Mouse (Mus musculus): ENCODE measurements at regions not wholly inside any gene's neighbourhood (a gene's known extent, or its start where the extent isn't known, plus 50 kb on each side); places are given as distances from the start of the nearest gene placed in this dataset.

- ATAC-seq (ENCODE audit: insufficient number of reproducible peaks, insufficient read depth, low FRiP score, low read depth): no peak
- 46% methylated on average over 2 of the region's 2 CpGs for WGBS
- Histone ChIP-seq H3K9me3 (ENCODE audit: control insufficient read depth, low read length) (no peaks in the 10 kb centered on the region), H3K4me3 (ENCODE audit: control insufficient read depth in 1 of 2, insufficient read depth in 1 of 2, low read depth in 1 of 2, low read length in 2 of 2) (no peak overlapping the region), H3K9ac (ENCODE audit: low read length) (no peak overlapping the region), H3K27ac (replicated peaks in 1 of 2; ENCODE audit: control insufficient read depth in 1 of 2, insufficient read depth in 1 of 2, low read depth in 2 of 2, low read length in 2 of 2) (no peak overlapping the region), H3K4me1 (ENCODE audit: control insufficient read depth in 2 of 2, insufficient read depth in 2 of 2, low read length in 2 of 2) (no peaks in the 10 kb centered on the region), H3K4me2 (ENCODE audit: low read length) (no peak overlapping the region), H3K27me3 (ENCODE audit: control insufficient read depth, insufficient read depth, low read length) (no peaks in the 10 kb centered on the region), H3K36me3 (ENCODE audit: control insufficient read depth, insufficient read depth, low read length) (no peaks in the 10 kb centered on the region)
Measured at GRCm38 (mm10) chr4:7379996-7380395, 858.8 kb downstream of the Car8 start.

GRCm38 (mm10) chr4:7364238-7365040 is 874.4 kb downstream of the Car8 start:
- Histone ChIP-seq H3K27me3 (ENCODE audit: control insufficient read depth, insufficient read depth, low read length) (no peaks in the 10 kb centered on the region), H3K4me2 (ENCODE audit: low read length) (no peak overlapping the region), H3K4me3 (ENCODE audit: control insufficient read depth in 1 of 2, insufficient read depth in 1 of 2, low read depth in 1 of 2, low read length in 2 of 2) (no peak overlapping the region), H3K4me1 (ENCODE audit: control insufficient read depth in 2 of 2, insufficient read depth in 2 of 2, low read length in 2 of 2) (no peaks in the 10 kb centered on the region), H3K9me3 (ENCODE audit: control insufficient read depth, low read length) (no peaks in the 10 kb centered on the region), H3K9ac (ENCODE audit: low read length) (no peak overlapping the region), H3K36me3 (ENCODE audit: control insufficient read depth, insufficient read depth, low read length) (no peaks in the 10 kb centered on the region), H3K27ac (replicated peaks in 1 of 2; ENCODE audit: control insufficient read depth in 1 of 2, insufficient read depth in 1 of 2, low read depth in 2 of 2, low read length in 2 of 2) (no peak overlapping the region)
- ATAC-seq (ENCODE audit: insufficient number of reproducible peaks, insufficient read depth, low FRiP score, low read depth): no peak
- 77% methylated on average over 3 of the region's 3 CpGs for WGBS

GRCm38 (mm10) chr4:7363508-7363907 is 875.3 kb downstream of the Car8 start:
- no peak for ATAC-seq (ENCODE audit: insufficient number of reproducible peaks, insufficient read depth, low FRiP score, low read depth)
- Histone ChIP-seq H3K4me3 (ENCODE audit: control insufficient read depth in 1 of 2, insufficient read depth in 1 of 2, low read depth in 1 of 2, low read length in 2 of 2) (no peak overlapping the region), H3K9ac (ENCODE audit: low read length) (no peak overlapping the region), H3K4me2 (ENCODE audit: low read length) (no peak overlapping the region), H3K36me3 (ENCODE audit: control insufficient read depth, insufficient read depth, low read length) (no peaks in the 10 kb centered on the region), H3K27ac (replicated peaks in 1 of 2; ENCODE audit: control insufficient read depth in 1 of 2, insufficient read depth in 1 of 2, low read depth in 2 of 2, low read length in 2 of 2) (no peak overlapping the region), H3K4me1 (ENCODE audit: control insufficient read depth in 2 of 2, insufficient read depth in 2 of 2, low read length in 2 of 2) (no peaks in the 10 kb centered on the region), H3K27me3 (ENCODE audit: control insufficient read depth, insufficient read depth, low read length) (no peaks in the 10 kb centered on the region), H3K9me3 (ENCODE audit: control insufficient read depth, low read length) (no peaks in the 10 kb centered on the region)
- WGBS: 81% methylated on average over 2 of the region's 2 CpGs

DNA sequence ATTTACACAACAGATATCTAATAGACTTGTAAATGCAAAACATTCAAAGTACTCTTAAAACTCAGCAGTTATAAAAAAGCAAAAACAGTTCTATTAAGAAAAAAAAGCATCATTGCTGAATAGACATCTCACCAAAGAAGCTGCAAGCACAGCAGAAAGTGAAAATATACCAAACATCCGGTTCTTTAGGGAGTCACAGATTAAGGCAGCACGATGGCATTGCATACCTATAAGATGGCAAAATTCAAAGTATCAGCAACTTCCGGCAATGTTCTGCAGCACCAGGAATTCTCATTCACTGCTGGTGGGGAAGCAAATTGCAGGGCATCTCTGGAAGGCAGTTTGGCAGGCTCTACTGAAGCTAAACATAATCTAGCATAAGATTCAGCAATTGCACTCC is 882.6 kb downstream of the Car8 start:
- no peaks in the 10 kb centered on the region for H3K9me3 ChIP-seq (ENCODE audit: control insufficient read depth, low read length)
- ATAC-seq (ENCODE audit: insufficient number of reproducible peaks, insufficient read depth, low FRiP score, low read depth): no peak
- no peak overlapping the region for H3K27ac ChIP-seq (replicated peaks in 1 of 2; ENCODE audit: control insufficient read depth in 1 of 2, insufficient read depth in 1 of 2, low read depth in 2 of 2, low read length in 2 of 2)
- H3K4me2 ChIP-seq (ENCODE audit: low read length): no peak overlapping the region
- no peaks in the 10 kb centered on the region for H3K4me1 ChIP-seq (ENCODE audit: control insufficient read depth in 2 of 2, insufficient read depth in 2 of 2, low read length in 2 of 2)
- H3K36me3 ChIP-seq (ENCODE audit: control insufficient read depth, insufficient read depth, low read length): no peaks in the 10 kb centered on the region
- WGBS: 84% methylated on average over 3 of the region's 3 CpGs
- H3K9ac ChIP-seq (ENCODE audit: low read length): no peak overlapping the region
- H3K27me3 ChIP-seq (ENCODE audit: control insufficient read depth, insufficient read depth, low read length): no peaks in the 10 kb centered on the region
- H3K4me3 ChIP-seq (ENCODE audit: control insufficient read depth in 1 of 2, insufficient read depth in 1 of 2, low read depth in 1 of 2, low read length in 2 of 2): no peak overlapping the region

GRCm38 (mm10) chr4:7347317-7347716 is 891.5 kb downstream of the Car8 start:
- no peak for ATAC-seq (ENCODE audit: insufficient number of reproducible peaks, insufficient read depth, low FRiP score, low read depth)
- Histone ChIP-seq H3K27ac (replicated peaks in 1 of 2; ENCODE audit: control insufficient read depth in 1 of 2, insufficient read depth in 1 of 2, low read depth in 2 of 2, low read length in 2 of 2) (no peak overlapping the region), H3K27me3 (ENCODE audit: control insufficient read depth, insufficient read depth, low read length) (no peaks in the 10 kb centered on the region), H3K4me1 (ENCODE audit: control insufficient read depth in 2 of 2, insufficient read depth in 2 of 2, low read length in 2 of 2) (no peaks in the 10 kb centered on the region), H3K9me3 (ENCODE audit: control insufficient read depth, low read length) (no peaks in the 10 kb centered on the region), H3K9ac (ENCODE audit: low read length) (no peak overlapping the region), H3K4me2 (ENCODE audit: low read length) (no peak overlapping the region), H3K4me3 (ENCODE audit: control insufficient read depth in 1 of 2, insufficient read depth in 1 of 2, low read depth in 1 of 2, low read length in 2 of 2) (no peak overlapping the region), H3K36me3 (ENCODE audit: control insufficient read depth, insufficient read depth, low read length) (no peaks in the 10 kb centered on the region)
- WGBS: 65% methylated on average over 1 of the region's 1 CpGs

- no peaks in the 10 kb centered on the region for H3K36me3 ChIP-seq (ENCODE audit: control insufficient read depth, insufficient read depth, low read length)
- no peaks in the 10 kb centered on the region for H3K9me3 ChIP-seq (ENCODE audit: control insufficient read depth, low read length)
- H3K27ac ChIP-seq (replicated peaks in 1 of 2; ENCODE audit: control insufficient read depth in 1 of 2, insufficient read depth in 1 of 2, low read depth in 2 of 2, low read length in 2 of 2): no peak overlapping the region
- no peak overlapping the region for H3K4me2 ChIP-seq (ENCODE audit: low read length)
- no peak for ATAC-seq (ENCODE audit: insufficient number of reproducible peaks, insufficient read depth, low FRiP score, low read depth)
- no peaks in the 10 kb centered on the region for H3K4me1 ChIP-seq (ENCODE audit: control insufficient read depth in 2 of 2, insufficient read depth in 2 of 2, low read length in 2 of 2)
- WGBS: 97% methylated on average over 1 of the region's 1 CpGs
- no peak overlapping the region for H3K9ac ChIP-seq (ENCODE audit: low read length)
- no peaks in the 10 kb centered on the region for H3K27me3 ChIP-seq (ENCODE audit: control insufficient read depth, insufficient read depth, low read length)
- H3K4me3 ChIP-seq (ENCODE audit: control insufficient read depth in 1 of 2, insufficient read depth in 1 of 2, low read depth in 1 of 2, low read length in 2 of 2): no peak overlapping the region
Measured at GRCm38 (mm10) chr4:7341159-7341558, 897.7 kb downstream of the Car8 start.

DNA sequence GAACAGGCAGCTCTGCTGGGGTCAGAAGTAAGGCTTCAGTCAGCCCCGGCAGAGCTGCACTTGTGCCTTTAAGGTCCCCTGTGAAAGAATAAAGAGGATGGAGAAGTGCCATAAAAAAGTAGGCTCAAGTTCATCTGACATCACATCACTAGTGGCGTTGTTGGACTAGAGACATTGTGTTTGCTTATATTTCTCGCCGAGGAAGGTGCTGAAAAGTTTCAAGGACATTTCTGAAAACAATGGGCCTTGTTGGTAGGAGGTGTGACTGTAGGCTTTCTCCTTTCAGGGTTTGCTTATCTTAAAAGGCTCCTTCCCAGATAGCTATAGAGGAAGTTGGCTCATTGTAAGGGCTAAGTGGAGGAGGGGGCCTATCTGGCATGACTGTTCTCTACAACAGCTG is 924.6 kb downstream of the Car8 start:
- no peak; the same call in 1 of the 2 replicates for ATAC-seq (ENCODE audit: insufficient number of reproducible peaks, insufficient read depth, low FRiP score, low read depth)
- WGBS: 27% methylated on average over 4 of the region's 4 CpGs
- H3K4me3 ChIP-seq (ENCODE audit: control insufficient read depth in 1 of 2, insufficient read depth in 1 of 2, low read depth in 1 of 2, low read length in 2 of 2): no peak overlapping the region

GRCm38 (mm10) chr4:7313219-7313618 is 925.6 kb downstream of the Car8 start:
- Histone ChIP-seq H3K4me1 (ENCODE audit: control insufficient read depth in 2 of 2, insufficient read depth in 2 of 2, low read length in 2 of 2) (no peaks in the 10 kb centered on the region), H3K27me3 (ENCODE audit: control insufficient read depth, insufficient read depth, low read length) (no peaks in the 10 kb centered on the region), H3K9ac (ENCODE audit: low read length) (no peak overlapping the region), H3K9me3 (ENCODE audit: control insufficient read depth, low read length) (no peaks in the 10 kb centered on the region), H3K27ac (replicated peaks in 1 of 2; ENCODE audit: control insufficient read depth in 1 of 2, insufficient read depth in 1 of 2, low read depth in 2 of 2, low read length in 2 of 2) (no peak overlapping the region), H3K36me3 (ENCODE audit: control insufficient read depth, insufficient read depth, low read length) (no peaks in the 10 kb centered on the region), H3K4me2 (ENCODE audit: low read length) (no peak overlapping the region), H3K4me3 (ENCODE audit: control insufficient read depth in 1 of 2, insufficient read depth in 1 of 2, low read depth in 1 of 2, low read length in 2 of 2) (no peak overlapping the region)
- 78% methylated on average over 2 of the region's 2 CpGs for WGBS
- ATAC-seq (ENCODE audit: insufficient number of reproducible peaks, insufficient read depth, low FRiP score, low read depth): no peak

More for the DNA sequence above, 924.6 kb downstream of the Car8 start:
- no peaks in the 10 kb centered on the region for H3K27me3 ChIP-seq (ENCODE audit: control insufficient read depth, insufficient read depth, low read length)
- no peak overlapping the region for H3K9ac ChIP-seq (ENCODE audit: low read length)
- H3K27ac ChIP-seq (replicated peaks in 1 of 2; ENCODE audit: control insufficient read depth in 1 of 2, insufficient read depth in 1 of 2, low read depth in 2 of 2, low read length in 2 of 2): peak overlapping the region in 1 of 2 experiments; percentile 35; a peak in 1 of 4 replicates
- H3K36me3 ChIP-seq (ENCODE audit: control insufficient read depth, insufficient read depth, low read length): no peaks in the 10 kb centered on the region
- no peaks in the 10 kb centered on the region for H3K4me1 ChIP-seq (ENCODE audit: control insufficient read depth in 2 of 2, insufficient read depth in 2 of 2, low read length in 2 of 2)
- H3K9me3 ChIP-seq (ENCODE audit: control insufficient read depth, low read length): no peaks in the 10 kb centered on the region
- no peak overlapping the region for H3K4me2 ChIP-seq (ENCODE audit: low read length)

All from heart, embryonic 14.5 days (tissue).